Mouse (Mus musculus): ENCODE data around the gene Klhdc10.
A peak's percentile ranks its signal among the peaks of the same experiment; 100 is the strongest.

Klhdc10 gene

GRCm38 (mm10) chr6:30468684-30469083, 67.0 kb downstream of the Klhdc10 start:
- DNase-seq (ENCODE audit: low spot score) = peak; percentile 78

DNA sequence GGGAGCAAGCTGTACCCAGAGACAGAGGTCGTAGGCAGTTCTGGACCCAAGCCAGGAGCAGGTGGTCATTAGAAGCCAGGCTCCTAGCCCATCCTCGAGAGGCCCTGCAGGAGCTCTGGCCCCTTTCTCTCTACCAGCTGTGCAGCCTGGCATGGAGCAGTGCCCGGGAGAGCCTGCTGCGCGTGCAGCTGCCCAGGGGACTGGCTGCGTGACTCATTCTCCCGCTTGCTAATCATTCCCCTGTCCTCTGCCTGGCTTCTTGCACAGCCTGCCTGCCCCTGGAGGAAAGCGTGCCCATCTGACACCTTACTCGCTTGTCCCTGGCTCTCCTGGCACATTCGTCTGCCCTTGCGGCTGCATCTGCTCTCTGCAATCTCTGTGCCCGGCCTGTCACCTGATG, 67.7 kb downstream of the Klhdc10 start:
- no peak for DNase-seq (ENCODE audit: low spot score)

- DNase-seq (ENCODE audit: low spot score) = no peak
Measured at GRCm38 (mm10) chr6:30471706-30472105, 70.0 kb downstream of the Klhdc10 start.

DNA sequence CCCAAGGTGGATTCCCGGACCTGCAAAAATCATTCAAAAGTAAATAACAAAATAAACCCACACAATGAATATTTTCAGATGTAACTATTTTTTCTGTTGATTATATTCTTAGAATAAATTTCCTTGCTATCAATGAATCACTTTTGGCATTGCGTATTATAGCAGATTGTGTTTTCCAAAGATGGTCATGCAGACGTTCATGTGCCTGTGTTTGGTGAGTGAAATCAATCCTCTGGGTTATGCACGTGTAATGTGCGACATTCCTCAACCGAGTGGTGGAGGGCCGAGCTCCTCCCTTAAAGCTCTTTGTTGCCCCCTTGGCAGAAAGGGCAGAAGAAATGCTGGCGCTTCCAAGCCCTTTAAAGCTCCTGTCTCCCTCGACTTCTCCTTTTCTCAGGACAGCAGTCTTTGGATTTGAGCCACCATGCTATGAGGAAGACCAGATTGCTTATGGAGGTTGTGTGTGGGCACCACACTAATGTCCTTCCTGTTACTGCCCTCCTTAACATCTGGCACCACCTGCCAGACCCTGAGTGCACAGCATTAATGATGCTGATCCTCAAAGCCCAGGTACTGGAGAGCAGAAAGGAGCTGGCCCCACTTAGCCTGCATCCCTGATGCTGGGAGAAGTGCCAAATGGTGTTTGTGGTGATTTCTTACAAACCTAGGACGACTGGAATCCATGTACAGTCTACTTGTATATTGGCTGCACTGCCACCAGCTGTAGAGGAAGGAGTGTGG, 74.5 kb downstream of the Klhdc10 start:
- no peak for DNase-seq (ENCODE audit: low spot score)

DNA sequence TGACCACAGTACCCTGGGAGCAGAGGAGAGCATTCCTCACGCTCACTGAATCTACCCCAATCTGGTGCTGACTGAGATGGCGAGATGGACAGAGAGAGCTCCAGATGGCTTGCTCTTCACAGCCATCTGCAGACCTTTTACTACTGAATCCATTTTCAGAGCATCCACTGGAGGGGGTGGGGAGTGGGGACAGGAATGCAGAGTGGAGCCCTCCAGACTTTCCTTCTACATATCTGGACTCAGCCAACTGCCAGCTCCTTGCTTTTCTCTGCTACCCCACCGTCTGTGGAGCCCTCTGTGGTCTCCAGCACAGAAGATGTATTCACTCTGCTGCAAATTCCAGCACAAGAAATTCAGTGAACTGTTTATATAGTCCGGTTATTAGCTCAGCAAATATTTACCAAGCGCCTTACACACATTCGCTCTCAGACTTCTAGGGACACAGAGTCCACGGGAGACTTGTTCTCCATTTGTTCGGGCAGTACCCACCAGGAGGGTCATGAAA, 75.6 kb downstream of the Klhdc10 start:
- no peak for DNase-seq (ENCODE audit: low spot score)

GRCm38 (mm10) chr6:30477784-30478183, 76.1 kb downstream of the Klhdc10 start:
- DNase-seq (ENCODE audit: low spot score) = no peak

DNA sequence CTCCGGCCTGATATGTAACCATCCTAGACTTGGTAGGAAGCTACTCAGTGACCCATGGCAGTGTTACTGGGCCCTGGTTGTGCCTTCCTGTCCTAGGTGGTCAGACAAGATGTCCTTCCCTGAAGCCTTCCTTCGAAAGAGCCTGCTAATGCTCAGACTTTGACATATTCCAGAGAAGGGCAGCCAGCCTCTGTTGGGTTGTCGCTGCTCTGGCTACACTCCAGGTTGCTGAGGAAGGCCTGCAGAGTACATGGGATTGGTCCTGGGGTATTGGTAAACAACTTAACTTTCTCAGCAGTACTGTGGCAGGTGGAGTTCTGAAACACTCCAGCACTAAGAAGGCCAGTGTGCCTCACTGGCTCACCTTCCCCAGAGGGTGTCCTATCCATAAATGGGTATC, 77.8 kb downstream of the Klhdc10 start:
- no peak for DNase-seq (ENCODE audit: low spot score)

GRCm38 (mm10) chr6:30482908-30483307, 81.2 kb downstream of the Klhdc10 start:
- no peak for DNase-seq (ENCODE audit: low spot score)

GRCm38 (mm10) chr6:30486504-30486903, 84.8 kb downstream of the Klhdc10 start:
- no peak for DNase-seq (ENCODE audit: low spot score)

- DNase-seq (ENCODE audit: low spot score) = no peak
Measured at GRCm38 (mm10) chr6:30499049-30499448, 97.4 kb downstream of the Klhdc10 start.
